Mouse (Mus musculus) thymus, adult 2 months (tissue): Measurements from ENCODE around the gene Rgs10. TPM values are rescaled to one million over a fixed set of nuclear protein-coding genes. Genes with fewer than 3 reads are reported as not detected.

Source experiments
- DNase-seq: peaks from one replicate; pipeline ENCODE4 v3.0.0; 2021
- H3K27ac ChIP-seq: fragments of 200-500 bp; 2 replicates; pipeline ENCODE4 v1.5.1; 2012; ENCODE audit warnings: low read length, control low read depth; ENCODE audit not compliant: control insufficient read depth, insufficient read depth
- H3K27me3 ChIP-seq: fragments of 200-500 bp; 2 replicates; pipeline ENCODE4 v1.6.1; 2012; ENCODE audit warnings: mild to moderate bottlenecking, low read length, moderate library complexity, mixed read lengths; ENCODE audit not compliant: control insufficient read depth, insufficient read depth
- H3K36me3 ChIP-seq: fragments of 200-500 bp; 2 replicates; pipeline ENCODE4 v1.6.1; 2012; ENCODE audit warnings: mild to moderate bottlenecking, low read length, moderate library complexity; ENCODE audit not compliant: control insufficient read depth, insufficient read depth
- H3K4me1 ChIP-seq: fragments of 200-500 bp; replicated peaks from 2 replicates; pipeline ENCODE4 v1.6.1; 2012; ENCODE audit warnings: low read length; ENCODE audit not compliant: control insufficient read depth, insufficient read depth
- H3K4me3 ChIP-seq: fragments of 200-500 bp; 2 replicates; pipeline ENCODE4 v1.5.1; 2012; ENCODE audit warnings: mild to moderate bottlenecking, low read length, control low read depth, moderate library complexity; ENCODE audit not compliant: control insufficient read depth, insufficient read depth
- CTCF ChIP-seq: fragments of 200-500 bp; IDR thresholded peaks from 2 replicates; pipeline ENCODE4 v1.5.1; 2012; ENCODE audit warnings: mild to moderate bottlenecking, control low read depth, low read length, moderate library complexity, borderline replicate concordance; ENCODE audit not compliant: control insufficient read depth, poor library complexity, insufficient read depth; ENCODE audit errors: extremely low read depth
- POLR2A ChIP-seq: fragments of 200-500 bp; IDR thresholded peaks from 2 replicates; pipeline ENCODE4 v1.6.1; 2012; ENCODE audit warnings: mild to moderate bottlenecking, low read length, control low read depth, moderate library complexity; ENCODE audit not compliant: control insufficient read depth, poor library complexity, insufficient read depth; ENCODE audit errors: extremely low read depth
- WGBS: fragments of 180-500 bp; shearing (Covaris S2); methylation state at CpG from one replicate; pipeline ENCODE4 v1.1.7; 2018; 5-methylcytosine and 5-hydroxymethylcytosine counted together
- polyA plus RNA-seq: library from polyadenylated mRNA; depleted of rRNA; stranded (reverse); fragments of >200 nt; gene quantifications from 2 replicates; pipeline ENCODE4 v1.2.3, GENCODE M21; 2012

Rgs10 gene
- polyA plus RNA-seq, 1 experiment = 71.8 TPM

DNA sequence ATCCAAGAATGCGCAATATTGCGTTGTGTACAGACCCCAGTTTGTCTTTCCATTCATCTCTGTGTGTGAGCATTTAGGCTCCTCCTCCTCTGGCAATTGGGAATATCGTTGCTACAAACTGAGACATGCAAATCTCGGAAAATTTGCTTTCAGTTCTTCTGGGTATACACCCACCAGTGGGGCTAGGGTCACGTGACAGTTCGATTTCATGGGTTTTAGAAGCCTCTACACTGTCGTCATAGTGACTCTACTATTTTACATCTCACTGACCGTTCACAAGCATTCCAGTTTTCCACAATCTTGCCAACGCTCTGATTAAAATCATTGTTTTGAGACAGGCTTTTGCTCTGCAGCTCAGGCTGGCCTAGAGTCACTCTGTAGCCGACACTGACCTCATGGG lies 14.0 kb upstream of the Rgs10 start:
- Histone ChIP-seq H3K36me3 (no peaks in the 10 kb centered on the region), H3K4me1 (no peaks in the 10 kb centered on the region), H3K27me3 (no peaks in the 10 kb centered on the region), H3K4me3 (no peak overlapping the region), H3K27ac (no peak overlapping the region)
- 92% methylated on average over 10 of the region's 10 CpGs for WGBS
- TF ChIP-seq POLR2A (no peak), CTCF (no peak)
- no peak for DNase-seq

DNA sequence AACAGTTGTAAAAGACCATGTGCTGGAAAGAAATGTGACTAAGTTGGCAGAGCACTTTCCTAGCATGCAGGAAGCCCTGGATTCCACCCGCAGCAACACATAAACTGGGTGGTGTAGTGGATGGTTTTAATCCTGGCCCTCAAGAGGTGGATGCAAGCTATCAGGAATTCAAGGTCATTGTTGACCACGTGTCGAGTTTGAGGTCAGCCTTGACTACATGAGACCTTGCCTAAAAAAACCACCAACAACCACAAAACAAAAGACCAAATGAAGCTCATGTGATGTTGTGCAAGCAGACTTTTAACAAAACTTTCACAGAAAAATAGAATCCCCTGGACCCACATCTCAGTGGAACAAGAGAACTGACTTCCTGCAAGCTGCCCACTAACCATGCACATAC lies 3.9 kb upstream of the Rgs10 start:
- Histone ChIP-seq H3K4me3 (no peak overlapping the region), H3K27ac (no peak overlapping the region), H3K36me3 (no peaks in the 10 kb centered on the region), H3K27me3 (no peaks in the 10 kb centered on the region), H3K4me1 (peaks cover 9% of the 10 kb centered on the region)
- no peak for TF ChIP-seq CTCF
- no peak for TF ChIP-seq POLR2A
- no peak for DNase-seq
- WGBS = 48% methylated on average over 3 of the region's 3 CpGs

DNA sequence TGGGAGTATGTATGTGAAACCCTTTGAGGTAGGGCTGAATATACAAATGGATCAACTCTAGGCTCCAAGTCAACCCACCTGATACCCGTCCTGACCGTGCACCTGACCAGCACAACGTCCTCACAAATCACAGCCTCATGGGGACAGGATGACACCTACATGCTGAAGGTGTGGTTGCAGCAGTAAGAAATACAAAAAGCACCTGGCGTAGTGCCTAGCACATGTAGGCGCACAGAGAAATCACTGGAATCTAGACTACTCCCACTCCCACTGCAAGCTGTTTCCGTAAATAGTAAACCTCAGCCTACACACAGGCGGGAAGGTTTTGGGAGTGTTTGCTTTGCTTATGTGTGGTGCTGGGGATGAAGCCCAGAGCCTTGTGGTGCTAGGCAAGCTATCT lies 3.1 kb upstream of the Rgs10 start:
- 94% methylated on average over 7 of the region's 7 CpGs for WGBS
- no peak overlapping the region for H3K4me3 ChIP-seq
- H3K36me3 ChIP-seq = no peaks in the 10 kb centered on the region
- no peak for TF ChIP-seq POLR2A
- no peak for TF ChIP-seq CTCF
- peaks cover 16% of the 10 kb centered on the region for H3K4me1 ChIP-seq
- H3K27ac ChIP-seq = no peak overlapping the region
- no peak for DNase-seq
- H3K27me3 ChIP-seq = no peaks in the 10 kb centered on the region

DNA sequence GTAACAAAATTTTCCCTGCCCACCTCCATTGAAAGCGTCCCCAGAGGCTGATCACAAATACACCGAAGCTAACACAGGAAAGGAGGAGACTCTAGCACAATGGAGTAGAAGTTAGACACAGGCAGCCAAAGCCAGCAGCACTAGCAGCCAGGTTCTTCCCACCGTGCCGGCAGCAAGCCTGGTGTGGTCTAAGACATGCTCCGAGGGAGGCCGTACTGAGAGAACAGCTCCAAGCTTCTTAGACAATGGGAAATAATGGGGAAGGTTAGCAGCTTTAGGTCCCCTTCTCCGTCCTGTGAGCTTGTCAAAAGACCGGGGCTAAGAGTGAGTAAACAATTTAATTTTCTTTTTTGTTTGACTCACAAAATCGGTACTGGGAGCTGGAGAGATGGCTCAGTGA lies 1.1 kb upstream of the Rgs10 start:
- Histone ChIP-seq H3K27me3 (no peaks in the 10 kb centered on the region), H3K4me3 (no peak overlapping the region), H3K27ac (no peak overlapping the region), H3K4me1 (peaks cover 30% of the 10 kb centered on the region), H3K36me3 (no peaks in the 10 kb centered on the region)
- WGBS = 79% methylated on average over 9 of the region's 9 CpGs
- no peak for DNase-seq
- TF ChIP-seq CTCF = no peak
- no peak for TF ChIP-seq POLR2A

DNA sequence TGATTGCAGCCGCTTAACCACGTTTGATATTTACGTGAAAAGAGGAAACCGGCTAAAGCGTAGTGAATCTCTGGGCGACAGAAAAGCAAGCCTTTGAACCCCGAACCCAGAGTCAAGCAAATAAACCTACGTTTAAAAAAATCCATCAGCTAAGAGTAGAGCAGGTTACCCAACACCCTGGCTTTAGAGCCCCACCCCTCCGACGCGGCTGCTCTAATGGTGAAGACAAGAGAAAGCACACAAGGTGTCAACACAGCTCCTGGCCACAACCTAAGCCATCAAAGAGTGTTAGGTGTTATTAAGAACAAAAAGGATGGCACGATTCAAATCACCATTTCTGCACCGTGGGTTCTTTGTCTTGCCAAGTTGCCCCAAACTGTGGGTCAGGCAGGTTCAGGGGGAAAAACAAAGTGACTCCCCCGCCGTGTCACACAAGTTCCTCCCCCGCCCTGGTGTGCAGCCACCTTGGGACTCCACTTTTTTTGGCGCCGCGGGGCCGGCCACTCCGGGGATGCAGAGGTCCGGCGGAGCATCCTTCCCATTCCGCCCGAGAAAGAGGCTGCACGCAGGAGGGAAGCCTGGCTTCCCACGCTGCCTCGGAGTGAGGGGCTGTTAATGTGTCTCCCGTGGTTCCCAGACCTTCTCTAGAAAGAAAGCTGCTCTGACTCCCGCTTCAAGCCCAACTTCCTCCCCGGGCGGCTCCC lies 1.2 kb downstream of the Rgs10 start:
- Histone ChIP-seq H3K36me3 (no peaks in the 10 kb centered on the region), H3K4me3 (peak overlapping the region; percentile 75), H3K4me1 (peaks cover 39% of the 10 kb centered on the region), H3K27ac (no peak overlapping the region), H3K27me3 (no peaks in the 10 kb centered on the region)
- TF ChIP-seq CTCF (no peak), POLR2A (no peak)
- peak; percentile 32 for DNase-seq
- 1% methylated on average over 32 of the region's 32 CpGs for WGBS

DNA sequence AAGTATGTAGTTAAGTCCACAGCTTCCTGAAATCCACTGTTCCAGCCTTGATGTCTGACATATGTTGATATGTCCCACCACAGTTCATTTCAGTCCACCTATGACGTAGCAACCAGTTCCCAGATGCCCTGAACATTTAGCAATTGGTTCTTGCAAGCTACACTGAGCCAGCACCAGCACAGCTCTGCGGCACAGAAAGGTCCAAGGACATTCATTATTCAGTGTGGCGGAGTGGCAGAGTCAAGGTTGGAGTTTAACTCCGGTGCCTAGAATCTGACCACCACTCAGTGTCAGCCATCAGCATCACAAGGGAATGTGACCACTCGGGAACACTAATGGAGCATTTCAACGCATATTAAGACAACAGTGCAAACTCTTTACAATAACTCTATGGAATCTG lies 1.9 kb downstream of the Rgs10 start:
- H3K4me1 ChIP-seq = peaks cover 45% of the 10 kb centered on the region
- no peak for DNase-seq
- no peak overlapping the region for H3K27ac ChIP-seq
- 85% methylated on average over 6 of the region's 6 CpGs for WGBS
- H3K36me3 ChIP-seq = no peaks in the 10 kb centered on the region
- TF ChIP-seq CTCF (no peak), POLR2A (no peak)
- H3K4me3 ChIP-seq = peak overlapping the region; percentile 16; the same call in 1 of the 2 replicates
- no peaks in the 10 kb centered on the region for H3K27me3 ChIP-seq
